Mouse (Mus musculus): ENCODE results near the gene Ssh1.

Ssh1 gene

DNA sequence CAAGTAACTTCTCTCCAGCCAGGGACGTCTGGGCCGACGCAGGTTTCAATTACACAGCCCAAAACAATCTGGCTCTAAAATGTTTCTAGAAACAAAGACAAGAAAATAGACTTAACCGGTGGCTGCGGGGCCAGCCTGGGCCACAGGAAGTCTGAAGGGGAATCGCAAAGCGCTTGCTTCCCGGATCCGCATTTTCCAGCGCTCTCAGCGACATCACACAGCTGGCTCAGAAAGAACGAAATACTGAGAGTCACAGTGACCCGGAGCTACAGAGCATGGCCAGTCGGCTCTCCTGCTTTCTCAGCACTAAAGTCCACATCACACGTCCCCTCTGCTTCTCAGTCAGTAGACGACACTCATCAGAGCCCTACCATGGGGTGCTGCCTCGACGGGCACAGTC is 102.8 kb downstream of the Ssh1 start:
- no peak for DNase-seq (ENCODE audit: low read depth, low spot score)

DNA sequence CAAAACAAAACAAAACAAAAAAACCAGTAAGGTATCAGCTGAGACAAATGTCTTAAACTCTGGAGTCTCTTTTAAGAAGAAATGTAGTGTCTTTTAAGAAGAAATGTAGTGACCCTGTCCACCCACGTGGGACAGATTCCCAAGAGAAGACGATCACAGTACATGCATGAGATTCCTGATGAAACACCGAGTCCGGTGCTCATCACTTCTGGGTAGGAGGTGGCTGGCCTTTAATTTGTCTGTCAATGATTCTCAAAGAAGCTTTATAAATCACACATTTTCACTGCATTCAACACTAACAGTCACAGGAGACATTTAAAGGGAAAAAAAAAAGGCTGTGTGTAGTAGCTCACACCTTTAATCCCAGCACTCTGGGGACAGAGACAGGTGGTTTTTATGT is 103.8 kb downstream of the Ssh1 start:
- DNase-seq (ENCODE audit: low read depth, low spot score), result no peak

DNA sequence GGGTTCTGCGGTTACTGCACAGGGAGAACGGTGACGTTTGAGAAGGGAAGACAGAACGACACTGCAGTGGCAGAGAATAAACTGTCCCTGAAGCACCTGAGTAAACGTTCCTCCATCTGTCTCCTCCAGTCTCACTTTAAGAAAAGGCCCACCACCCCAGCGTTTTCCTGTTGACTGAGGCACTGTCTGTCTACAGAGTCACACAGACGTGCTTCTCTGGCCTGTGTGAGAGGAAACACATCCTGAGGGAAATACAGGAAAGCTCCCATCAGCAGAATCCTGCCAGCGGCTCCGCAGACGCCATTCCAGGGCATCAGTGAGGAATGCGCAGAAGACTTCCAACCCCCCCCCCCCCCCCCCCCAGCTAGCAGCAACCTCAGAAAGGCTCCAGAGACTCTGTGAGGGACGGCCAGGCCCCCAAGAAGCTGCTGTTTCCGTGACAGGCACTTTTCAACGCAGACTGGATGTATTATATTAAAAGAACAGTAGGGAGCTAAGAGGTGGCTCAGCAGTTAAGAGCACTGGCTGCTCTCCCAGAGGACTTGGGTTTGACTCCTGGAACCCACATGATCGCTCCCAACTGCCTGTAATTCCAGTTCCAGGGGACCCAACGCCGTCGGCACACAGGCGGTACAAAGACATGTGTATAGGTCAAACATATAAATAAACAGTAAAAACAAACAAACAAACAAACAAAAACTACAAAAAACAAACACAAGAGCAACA is 104.3 kb downstream of the Ssh1 start:
- DNase-seq (ENCODE audit: low read depth, low spot score), result no peak

DNA sequence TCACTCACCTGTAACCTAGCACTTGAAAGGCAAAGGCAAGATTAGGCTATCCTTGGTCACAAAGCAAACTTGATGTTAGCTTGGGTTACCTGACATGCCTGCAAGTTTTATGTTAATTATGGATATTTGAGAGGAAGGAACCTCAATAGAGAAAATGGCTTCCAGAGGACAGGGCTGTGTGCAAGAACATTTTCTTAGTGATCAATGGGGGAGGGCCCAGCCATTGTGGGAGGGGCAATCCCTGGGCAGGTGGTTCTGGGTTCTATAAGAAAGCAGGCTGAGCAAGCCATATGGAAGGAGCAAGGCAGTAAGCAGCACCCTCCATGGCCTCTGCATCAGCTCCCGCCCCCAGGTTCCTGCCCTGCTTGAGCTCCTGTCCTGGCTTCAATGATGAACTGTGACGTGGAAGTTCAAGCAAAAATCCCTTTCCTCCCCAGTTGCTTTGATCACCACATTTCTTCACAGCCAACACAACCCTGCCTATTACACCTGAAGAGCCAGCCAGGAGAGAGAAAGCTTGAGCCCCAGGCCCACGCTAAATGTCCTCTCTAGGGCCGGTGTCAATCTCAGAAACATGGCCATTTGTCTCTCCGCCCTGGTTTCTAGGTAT is 105.4 kb downstream of the Ssh1 start:
- no peak for DNase-seq (ENCODE audit: low read depth, low spot score)

- DNase-seq (ENCODE audit: low read depth, low spot score), result no peak
These were observed 106.6 kb downstream of the Ssh1 start for GRCm38 (mm10) chr5:113887132-113887531.

Measured in embryo, embryonic 11.5 days (tissue).